Mouse (Mus musculus): Measurements from ENCODE around the gene Mpnd. TPM values are rescaled to one million over a fixed set of nuclear protein-coding genes. Genes with fewer than 3 reads are reported as not detected.

Gene Mpnd
- 45.3 and 51.1 TPM in 2 replicates for polyA plus RNA-seq (2011; ENCODE audit: insufficient read length, low read depth, missing spikeins)

DNA sequence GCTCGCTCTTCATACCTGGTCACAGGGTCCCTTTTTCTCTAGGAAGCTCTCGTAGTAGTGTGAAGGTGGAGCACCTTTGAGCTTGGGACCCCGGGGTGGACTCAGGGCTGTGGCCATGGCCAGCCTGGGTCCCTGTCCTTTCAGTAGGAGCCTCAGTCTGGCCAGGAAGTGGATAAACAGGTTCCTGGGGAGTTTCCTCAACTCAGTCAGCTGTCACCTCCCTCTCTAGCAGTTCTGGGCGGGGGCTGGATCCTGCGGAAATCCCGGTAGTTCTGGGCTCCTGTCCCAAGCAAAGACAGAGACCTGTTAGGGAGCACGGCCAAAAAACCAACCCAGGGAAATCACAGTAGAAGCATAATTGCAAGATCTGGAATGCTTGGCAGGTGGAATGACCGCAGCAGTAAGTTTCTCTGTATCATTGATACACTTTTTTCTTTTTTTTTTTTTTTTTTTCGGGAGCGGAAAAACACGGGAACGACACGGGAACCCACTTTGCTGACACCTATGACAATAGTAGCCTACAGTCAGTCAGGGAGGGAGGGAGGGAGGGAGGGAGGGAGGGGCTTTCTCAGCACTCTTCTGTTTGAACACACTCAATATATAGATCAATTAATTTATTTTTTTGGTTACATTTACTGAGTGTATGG is at the start of gene Mpnd, which contains the start of gene Stap2:
Mpnd (plus strand) TSS at position 297 of the 647 bp plus-strand sequence.
Stap2 (minus strand) TSS at position 170 of the 647 bp plus-strand sequence.
- TF ChIP-seq CTCF (IDR thresholded peaks at IDR 0.05; ENCODE audit: borderline replicate concordance, insufficient read depth, low read length) = no peak
- TF ChIP-seq POLR2A (IDR thresholded peaks at IDR 0.05; ENCODE audit: low read depth, low read length) = no peak
- Histone ChIP-seq H3K4me3 (ENCODE audit: insufficient read depth, low read length) (no peak within 1 kb of the TSS), H3K4me1 (ENCODE audit: control insufficient read depth, insufficient read depth, low read length) (no peaks in the 10 kb centered on the region), H3K27ac (ENCODE audit: insufficient read depth, low read length) (no peak within 1 kb of the TSS)

DNA sequence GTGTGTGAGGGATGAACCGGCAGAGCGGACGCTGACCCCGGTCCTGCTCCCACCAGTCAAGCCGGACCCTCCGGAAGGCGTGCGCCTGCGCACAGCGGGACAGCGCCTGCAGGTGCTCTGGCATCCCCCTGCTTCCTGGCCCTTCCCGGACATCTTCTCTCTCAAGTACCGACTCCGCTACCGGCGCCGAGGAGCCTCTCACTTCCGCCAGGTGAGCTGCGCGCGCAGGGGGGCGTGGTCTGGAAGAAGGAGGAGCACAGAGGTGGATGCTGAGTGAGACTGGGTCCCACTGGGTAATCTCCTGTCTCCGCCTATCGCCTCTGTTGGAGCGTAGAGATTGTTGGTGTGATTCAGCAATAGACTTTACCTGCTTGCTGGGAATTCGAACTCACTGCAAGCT is 49.4 kb upstream of the Mpnd start:
- peak overlapping the region; percentile 30 for H3K4me3 ChIP-seq (ENCODE audit: insufficient read depth, low read length)
- peaks cover 5% of the 10 kb centered on the region; the same call in 1 of the 2 replicates for H3K4me1 ChIP-seq (ENCODE audit: control insufficient read depth, insufficient read depth, low read length)
- TF ChIP-seq POLR2A (IDR thresholded peaks at IDR 0.05; ENCODE audit: low read depth, low read length) (no peak), CTCF (IDR thresholded peaks at IDR 0.05; ENCODE audit: borderline replicate concordance, insufficient read depth, low read length) (no peak)
- no peak overlapping the region for H3K27ac ChIP-seq (ENCODE audit: insufficient read depth, low read length)

DNA sequence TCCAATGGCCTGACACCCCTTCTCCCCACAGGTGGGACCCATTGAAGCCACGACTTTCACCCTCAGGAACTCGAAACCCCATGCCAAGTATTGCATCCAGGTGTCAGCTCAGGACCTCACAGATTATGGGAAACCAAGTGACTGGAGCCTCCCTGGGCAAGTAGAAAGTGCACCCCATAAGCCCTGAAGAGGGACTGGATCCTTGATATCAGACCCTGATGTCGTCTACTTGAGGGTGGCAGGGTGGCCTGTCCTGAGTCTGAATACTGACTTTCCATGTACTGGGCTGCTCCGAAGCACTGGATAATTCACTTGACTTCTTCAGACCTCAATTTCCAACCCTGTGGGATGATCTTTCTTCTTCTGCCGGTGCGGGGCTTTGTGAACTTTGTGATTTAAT is 48.9 kb upstream of the Mpnd start:
- Histone ChIP-seq H3K4me1 (ENCODE audit: control insufficient read depth, insufficient read depth, low read length) (peaks cover 5% of the 10 kb centered on the region; the same call in 1 of the 2 replicates), H3K27ac (ENCODE audit: insufficient read depth, low read length) (no peak overlapping the region), H3K4me3 (ENCODE audit: insufficient read depth, low read length) (no peak overlapping the region)
- TF ChIP-seq CTCF (IDR thresholded peaks at IDR 0.05; ENCODE audit: borderline replicate concordance, insufficient read depth, low read length) (no peak), POLR2A (IDR thresholded peaks at IDR 0.05; ENCODE audit: low read depth, low read length) (no peak)

DNA sequence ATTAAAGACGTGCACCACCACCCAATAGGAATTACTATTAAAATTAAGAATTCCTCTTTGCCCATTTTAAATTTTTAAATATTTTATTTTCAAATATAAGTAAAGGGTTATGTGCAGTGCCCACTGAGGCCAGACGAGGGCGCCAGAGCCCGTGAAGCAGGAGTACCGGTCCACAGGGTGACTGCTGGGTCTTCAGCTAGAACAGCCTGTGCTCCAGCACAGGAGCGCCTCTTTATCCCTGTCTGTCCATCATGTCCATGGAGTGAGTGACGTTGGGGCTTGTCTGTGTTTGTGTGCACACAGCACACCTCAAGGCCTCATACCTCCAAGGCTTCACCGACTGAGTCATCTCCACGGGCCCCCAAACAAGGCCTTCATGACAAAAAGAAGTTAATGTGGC is 48.3 kb upstream of the Mpnd start:
- peak; percentile 21; the same call in 1 of the 2 replicates for TF ChIP-seq POLR2A (IDR thresholded peaks at IDR 0.05; ENCODE audit: low read depth, low read length)
- peak; percentile 85 for TF ChIP-seq CTCF (IDR thresholded peaks at IDR 0.05; ENCODE audit: borderline replicate concordance, insufficient read depth, low read length)
- Histone ChIP-seq H3K4me1 (ENCODE audit: control insufficient read depth, insufficient read depth, low read length) (peaks cover 5% of the 10 kb centered on the region; the same call in 1 of the 2 replicates), H3K4me3 (ENCODE audit: insufficient read depth, low read length) (no peak overlapping the region), H3K27ac (ENCODE audit: insufficient read depth, low read length) (no peak overlapping the region)

DNA sequence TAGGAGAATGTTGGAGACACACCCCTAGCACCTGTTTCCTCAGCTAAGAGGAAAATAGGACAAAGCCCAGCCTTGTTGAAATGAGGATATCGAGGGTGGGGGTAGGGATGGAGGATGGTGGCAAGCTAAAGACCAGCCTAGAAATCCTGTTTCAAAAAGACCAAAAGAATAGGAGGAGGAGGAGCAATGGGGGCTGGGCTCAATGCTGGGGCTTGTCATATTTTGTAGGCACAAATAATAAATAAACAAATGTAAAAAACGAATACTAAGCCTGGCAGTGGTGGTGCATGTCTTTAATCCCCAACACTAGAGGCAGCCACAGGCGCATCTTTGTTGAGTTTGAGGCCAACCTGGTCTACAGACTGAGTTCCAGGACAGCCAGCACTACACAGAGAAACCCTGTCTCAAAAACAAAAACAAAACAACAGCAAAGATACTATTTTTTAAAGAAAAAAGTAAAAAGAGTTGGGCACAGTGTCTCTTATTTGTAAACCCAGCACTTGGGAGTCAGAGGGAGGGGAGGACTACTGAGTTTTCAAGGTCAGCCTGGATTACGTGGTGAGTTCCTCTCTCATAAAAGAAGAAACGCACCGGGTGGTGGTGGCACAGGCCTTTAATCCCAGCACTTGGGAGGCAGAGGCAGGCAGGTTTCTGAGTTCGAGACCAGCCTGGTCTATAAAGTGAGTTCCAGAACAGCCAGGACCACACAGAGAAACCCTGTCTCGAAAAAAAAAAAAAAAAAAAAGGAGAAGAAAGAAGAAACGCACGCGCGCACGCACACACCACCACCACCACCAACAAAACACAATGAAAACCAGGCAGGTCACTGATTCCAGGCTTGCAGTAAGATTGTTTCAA is 47.6 kb upstream of the Mpnd start:
- Histone ChIP-seq H3K4me3 (ENCODE audit: insufficient read depth, low read length) (peak overlapping the region; percentile 49), H3K27ac (ENCODE audit: insufficient read depth, low read length) (no peak overlapping the region), H3K4me1 (ENCODE audit: control insufficient read depth, insufficient read depth, low read length) (peaks cover 5% of the 10 kb centered on the region; the same call in 1 of the 2 replicates)
- TF ChIP-seq CTCF (IDR thresholded peaks at IDR 0.05; ENCODE audit: borderline replicate concordance, insufficient read depth, low read length) = no peak

DNA sequence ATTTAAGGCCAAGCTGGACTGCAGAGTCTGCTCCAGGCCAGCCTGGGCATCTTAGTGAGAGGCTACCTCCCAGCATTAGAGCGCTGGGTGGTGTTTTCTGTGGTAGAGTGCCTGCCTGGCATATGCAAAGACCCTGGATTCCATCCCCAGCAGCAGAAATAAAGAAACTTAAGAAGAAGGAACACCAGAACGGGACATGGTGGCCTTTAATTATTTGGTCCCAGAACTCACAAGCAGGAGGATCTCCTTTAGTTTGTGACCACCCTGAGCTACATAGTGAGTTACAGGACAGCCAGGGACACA is 47.0 kb upstream of the Mpnd start:
- Histone ChIP-seq H3K4me1 (ENCODE audit: control insufficient read depth, insufficient read depth, low read length) (peaks cover 5% of the 10 kb centered on the region; the same call in 1 of the 2 replicates), H3K4me3 (ENCODE audit: insufficient read depth, low read length) (peak overlapping the region; percentile 49), H3K27ac (ENCODE audit: insufficient read depth, low read length) (no peak overlapping the region)
- TF ChIP-seq CTCF (IDR thresholded peaks at IDR 0.05; ENCODE audit: borderline replicate concordance, insufficient read depth, low read length) (no peak), POLR2A (IDR thresholded peaks at IDR 0.05; ENCODE audit: low read depth, low read length) (no peak; the same call in 1 of the 2 replicates)

DNA sequence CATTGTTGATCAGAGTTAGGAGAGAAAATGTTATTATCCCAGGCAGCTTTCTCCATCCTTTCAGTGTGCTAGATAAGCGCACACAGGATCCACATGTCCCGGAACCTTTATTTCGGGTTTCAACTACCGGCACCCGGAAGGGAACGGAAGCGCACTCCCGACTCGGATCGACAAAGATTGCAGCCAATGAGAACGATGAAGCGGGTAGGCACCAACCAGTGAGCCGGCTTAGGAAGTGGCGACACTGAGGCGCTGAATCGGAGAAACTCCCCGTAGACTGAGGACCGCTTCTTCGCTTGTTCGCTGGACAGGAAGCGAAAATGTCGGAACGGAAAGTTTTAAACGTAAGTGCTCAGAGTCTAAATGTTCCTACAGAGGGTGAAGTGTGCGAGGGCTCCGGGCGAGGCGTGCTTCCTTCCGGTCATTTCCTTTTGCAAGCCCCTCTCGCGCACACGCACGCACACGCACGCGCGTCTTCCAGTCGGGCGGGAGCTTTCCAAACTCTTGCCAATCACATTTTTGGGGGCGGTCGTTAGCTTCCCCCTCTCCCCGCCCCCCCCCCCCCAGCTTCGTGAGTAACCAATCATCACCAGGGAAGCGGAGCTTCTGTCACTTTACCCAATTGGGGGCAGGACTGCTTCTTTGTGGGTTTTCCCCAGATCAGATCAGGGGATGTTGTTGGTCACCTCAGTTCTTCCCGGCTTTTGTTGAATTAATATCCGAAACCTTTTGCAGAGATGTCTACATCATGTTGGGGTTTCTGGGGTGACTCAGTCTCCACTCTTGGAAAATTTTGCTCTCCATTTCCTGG is 46.4 kb upstream of the Mpnd start, which contains the start of gene Yju2:
Yju2 (plus strand) TSS at position 182 of the 811 bp plus-strand sequence.
- peaks cover 5% of the 10 kb centered on the region; the same call in 1 of the 2 replicates for H3K4me1 ChIP-seq (ENCODE audit: control insufficient read depth, insufficient read depth, low read length)
- no peak for TF ChIP-seq CTCF (IDR thresholded peaks at IDR 0.05; ENCODE audit: borderline replicate concordance, insufficient read depth, low read length)
- TF ChIP-seq POLR2A (IDR thresholded peaks at IDR 0.05; ENCODE audit: low read depth, low read length) = peak; percentile 63
- peak within 1 kb of the TSS; percentile 92 for H3K27ac ChIP-seq (ENCODE audit: insufficient read depth, low read length)
- peak within 1 kb of the TSS; percentile 58 for H3K4me3 ChIP-seq (ENCODE audit: insufficient read depth, low read length)

DNA sequence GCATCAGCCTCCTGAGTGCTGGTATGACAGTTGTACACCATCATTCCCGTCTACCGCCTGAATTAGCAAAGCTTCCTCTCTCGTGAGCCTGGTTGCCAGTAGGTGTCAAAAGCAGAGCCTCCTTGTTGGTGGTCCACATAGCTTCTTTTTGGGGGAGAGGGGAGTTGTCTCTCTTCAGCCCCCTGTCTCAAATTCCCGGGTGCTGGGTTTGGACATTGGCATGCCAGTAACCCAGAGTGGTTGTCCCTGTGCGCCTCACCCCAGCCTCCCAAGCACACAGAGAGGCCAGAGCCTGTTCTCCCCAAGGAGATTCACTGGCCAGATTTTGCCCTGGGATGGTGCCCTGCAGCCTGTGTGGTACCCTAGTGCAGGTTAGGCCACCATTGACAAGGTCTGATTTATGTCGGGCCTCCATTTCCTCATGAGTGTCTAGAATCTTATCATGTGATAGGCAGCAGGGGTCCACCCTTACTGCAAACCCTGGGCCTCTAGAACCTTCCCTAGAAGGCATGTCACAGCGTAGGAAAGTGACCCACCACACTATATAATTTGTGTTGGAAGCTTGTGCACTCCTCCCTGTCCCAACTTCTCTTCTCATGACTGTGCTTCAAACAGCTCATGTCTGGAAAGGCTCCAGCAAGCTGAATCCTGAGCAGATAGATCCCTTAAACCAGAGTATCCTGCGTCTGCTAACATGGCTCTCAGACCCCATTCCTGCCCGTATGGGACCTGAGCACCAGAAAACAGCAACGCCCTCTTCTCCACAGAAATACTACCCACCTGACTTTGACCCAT is 45.4 kb upstream of the Mpnd start:
- Histone ChIP-seq H3K4me3 (ENCODE audit: insufficient read depth, low read length) (peak overlapping the region; percentile 44), H3K4me1 (ENCODE audit: control insufficient read depth, insufficient read depth, low read length) (peaks cover 5% of the 10 kb centered on the region; the same call in 1 of the 2 replicates), H3K27ac (ENCODE audit: insufficient read depth, low read length) (no peak overlapping the region; the same call in 1 of the 2 replicates)
- TF ChIP-seq POLR2A (IDR thresholded peaks at IDR 0.05; ENCODE audit: low read depth, low read length) (no peak), CTCF (IDR thresholded peaks at IDR 0.05; ENCODE audit: borderline replicate concordance, insufficient read depth, low read length) (no peak)
